Mouse (Mus musculus) liver, embryonic 11.5 days (tissue): ENCODE measurements around the gene 1810037I17Rik. TPM values are rescaled to one million over a fixed set of nuclear protein-coding genes. Genes with fewer than 3 reads are reported as not detected.
"Not testable (repeated sequence)": the region's sequence is repeated elsewhere in the genome, so short reads cannot be mapped to it uniquely, and the experiment has no call there.

Source experiments
- ATAC-seq: fragments of 200-750 bp; cut with Nextera tagmentation; replicated peaks from 2 replicates; pipeline ENCODE4 v1.8.0; 2017; ENCODE audit warnings: moderate number of reproducible peaks, mild to moderate bottlenecking, moderate TSS enrichment, moderate library complexity; ENCODE audit not compliant: low FRiP score
- DNase-seq: peaks from one replicate; pipeline ENCODE4 v3.0.0-alpha.2; 2017; ENCODE audit warnings: low spot score
- H3K27ac ChIP-seq: fragments of 300-500 bp; sonication (generic); 2 replicates; pipeline ENCODE4 v1.5.1; 2014; ENCODE audit warnings: mild to moderate bottlenecking, low read depth, low read length, control low read depth
- H3K27me3 ChIP-seq: fragments of 300-500 bp; sonication (generic); replicated peaks from 2 replicates; pipeline ENCODE4 v1.6.1; 2014; ENCODE audit warnings: low read length, mixed read lengths; ENCODE audit not compliant: control insufficient read depth, insufficient read depth
- H3K36me3 ChIP-seq: fragments of 300-500 bp; sonication (generic); 2 replicates; pipeline ENCODE4 v1.6.1; 2014; ENCODE audit warnings: mild to moderate bottlenecking, low read length, moderate library complexity, mixed read lengths; ENCODE audit not compliant: control insufficient read depth, insufficient read depth
- H3K4me1 ChIP-seq: fragments of 300-500 bp; sonication (generic); replicated peaks from 2 replicates; pipeline ENCODE4 v1.6.1; 2014; ENCODE audit warnings: low read length, mixed read lengths; ENCODE audit not compliant: control insufficient read depth, insufficient read depth
- H3K4me2 ChIP-seq: fragments of 300-500 bp; sonication (generic); 2 replicates; pipeline ENCODE4 v1.6.1; 2014; ENCODE audit warnings: mild to moderate bottlenecking, control low read depth, moderate library complexity
- H3K4me3 ChIP-seq: fragments of 300-500 bp; sonication (generic); 2 replicates; pipeline ENCODE4 v1.5.1; 2014; ENCODE audit warnings: low read depth, low read length, control low read depth
- H3K9ac ChIP-seq: fragments of 300-500 bp; sonication (generic); 2 replicates; pipeline ENCODE4 v1.6.1; 2014; ENCODE audit warnings: low read depth, low read length, control low read depth
- H3K9me3 ChIP-seq: fragments of 300-500 bp; sonication (generic); 2 replicates; pipeline ENCODE4 v1.6.1; 2016; ENCODE audit warnings: low read length, inconsistent platforms, mixed read lengths; ENCODE audit not compliant: control insufficient read depth
- WGBS: fragments of 180-500 bp; shearing (Covaris S2); extraction: QIAGEN DNeasy Blood & Tissue Kit; methylation state at CpG from one replicate; pipeline ENCODE4 v1.1.7; 2014; 5-methylcytosine and 5-hydroxymethylcytosine counted together
- polyA plus RNA-seq: library from polyadenylated mRNA; unstranded; fragments of >200 nt; fragmentation: Nextera tagmentation; extraction: Ambion mirVana; gene quantifications from 2 replicates; pipeline ENCODE4 v1.2.1, GENCODE M21; 2014

1810037I17Rik gene
- polyA plus RNA-seq, 1 experiment from 2014 or later, result 134 TPM

GRCm38 (mm10) chr3:122921676-122922527 is 2.1 kb upstream of the 1810037I17Rik start:
- ATAC-seq, result no peak
- no peaks in the 10 kb centered on the region for H3K9me3 ChIP-seq
- 83% methylated on average over 8 of the region's 8 CpGs for WGBS

GRCm38 (mm10) chr3:122923147-122923546 is 856 bp upstream of the 1810037I17Rik start:
- 0 out of 2 replicates have a peak, but pooled peaks cover 4% of the 10 kb centered on the region for H3K36me3 ChIP-seq
- H3K4me3 ChIP-seq, result peak overlapping the region; percentile 65
- peak overlapping the region; percentile 77 for H3K4me2 ChIP-seq
- no peak for ATAC-seq
- H3K9me3 ChIP-seq, result no peaks in the 10 kb centered on the region
- H3K27me3 ChIP-seq, result no peaks in the 10 kb centered on the region
- H3K4me1 ChIP-seq, result peaks cover 5% of the 10 kb centered on the region
- H3K9ac ChIP-seq, result no peak overlapping the region
- 36% methylated on average over 7 of the region's 7 CpGs for WGBS
- no peak for DNase-seq
- peak overlapping the region; percentile 8; the same call in 1 of the 2 replicates for H3K27ac ChIP-seq

More at GRCm38 (mm10) chr3:122921676-122922527, 2.1 kb upstream of the 1810037I17Rik start:
- Histone ChIP-seq H3K27ac (no peak overlapping the region), H3K4me3 (no peak overlapping the region), H3K4me2 (no peak overlapping the region), H3K9ac (no peak overlapping the region), H3K27me3 (no peaks in the 10 kb centered on the region), H3K36me3 (0 out of 2 replicates have a peak, but pooled peaks cover 4% of the 10 kb centered on the region), H3K4me1 (peaks cover 5% of the 10 kb centered on the region)
- DNase-seq, result no peak

GRCm38 (mm10) chr3:122929723-122930122 is 5.7 kb downstream of the 1810037I17Rik start:
- no peak overlapping the region for H3K4me3 ChIP-seq

GRCm38 (mm10) chr3:122932466-122932865 is 8.5 kb downstream of the 1810037I17Rik start:
- Histone ChIP-seq H3K27me3 (no peaks in the 10 kb centered on the region), H3K4me3 (no peak overlapping the region), H3K27ac (no peak overlapping the region), H3K4me2 (no peak overlapping the region), H3K36me3 (no peaks in the 10 kb centered on the region), H3K9me3 (no peaks in the 10 kb centered on the region), H3K4me1 (no peaks in the 10 kb centered on the region), H3K9ac (no peak overlapping the region)
- DNase-seq (no peak), ATAC-seq (no peak)
- 79% methylated on average over 1 of the region's 1 CpGs for WGBS

More at GRCm38 (mm10) chr3:122929723-122930122, 5.7 kb downstream of the 1810037I17Rik start:
- Histone ChIP-seq H3K27ac (no peak overlapping the region), H3K4me2 (no peak overlapping the region), H3K9me3 (no peaks in the 10 kb centered on the region), H3K36me3 (0 out of 2 replicates have a peak, but pooled peaks cover 4% of the 10 kb centered on the region), H3K9ac (no peak overlapping the region), H3K27me3 (no peaks in the 10 kb centered on the region), H3K4me1 (no peaks in the 10 kb centered on the region)
- no peak for DNase-seq
- no peak for ATAC-seq
- WGBS, result 93% methylated on average over 6 of the region's 6 CpGs

GRCm38 (mm10) chr3:122937176-122937575 is 13.2 kb downstream of the 1810037I17Rik start:
- not testable (repeated sequence) for H3K9ac ChIP-seq, H3K36me3 ChIP-seq, H3K4me3 ChIP-seq, ATAC-seq, H3K27me3 ChIP-seq, H3K4me2 ChIP-seq, H3K4me1 ChIP-seq, DNase-seq, H3K9me3 ChIP-seq, H3K27ac ChIP-seq
- 89% methylated on average over 13 of the region's 13 CpGs for WGBS

GRCm38 (mm10) chr3:122939215-122939614 is 15.2 kb downstream of the 1810037I17Rik start:
- H3K27me3 ChIP-seq, result no peaks in the 10 kb centered on the region
- H3K4me1 ChIP-seq, result no peaks in the 10 kb centered on the region
- H3K9me3 ChIP-seq, result no peaks in the 10 kb centered on the region
- H3K27ac ChIP-seq, result no peak overlapping the region
- no peak overlapping the region for H3K4me3 ChIP-seq
- no peak overlapping the region for H3K4me2 ChIP-seq
- H3K9ac ChIP-seq, result no peak overlapping the region
- no peak for ATAC-seq
- WGBS, result 71% methylated on average over 2 of the region's 2 CpGs
- no peaks in the 10 kb centered on the region for H3K36me3 ChIP-seq
- DNase-seq, result no peak

GRCm38 (mm10) chr3:122943387-122943890 is 19.4 kb downstream of the 1810037I17Rik start:
- DNase-seq (no peak), ATAC-seq (no peak)
- H3K4me3 ChIP-seq, result no peak overlapping the region
- H3K4me2 ChIP-seq, result no peak overlapping the region
- H3K9me3 ChIP-seq, result no peaks in the 10 kb centered on the region
- WGBS, result 81% methylated on average over 6 of the region's 6 CpGs
- H3K4me1 ChIP-seq, result no peaks in the 10 kb centered on the region
- no peak overlapping the region for H3K27ac ChIP-seq
- H3K27me3 ChIP-seq, result no peaks in the 10 kb centered on the region
- no peak overlapping the region for H3K9ac ChIP-seq
- no peaks in the 10 kb centered on the region for H3K36me3 ChIP-seq

GRCm38 (mm10) chr3:122950129-122950528 is 26.1 kb downstream of the 1810037I17Rik start:
- DNase-seq, result no peak
- no peak overlapping the region for H3K4me2 ChIP-seq
- no peak for ATAC-seq
- H3K36me3 ChIP-seq, result peaks cover 6% of the 10 kb centered on the region
- no peak overlapping the region for H3K9ac ChIP-seq
- H3K27ac ChIP-seq, result no peak overlapping the region
- H3K27me3 ChIP-seq, result no peaks in the 10 kb centered on the region
- no peaks in the 10 kb centered on the region for H3K4me1 ChIP-seq
- H3K4me3 ChIP-seq, result no peak overlapping the region
- no peaks in the 10 kb centered on the region for H3K9me3 ChIP-seq
- 85% methylated on average over 2 of the region's 2 CpGs for WGBS
